Mouse (Mus musculus) testis, postnatal 14 days (tissue): ENCODE results near the gene Brinp2.

Source experiments
- DNase-seq: peaks from one replicate; pipeline ENCODE4 v3.0.0; 2021; ENCODE audit warnings: low spot score

Brinp2 gene

DNA sequence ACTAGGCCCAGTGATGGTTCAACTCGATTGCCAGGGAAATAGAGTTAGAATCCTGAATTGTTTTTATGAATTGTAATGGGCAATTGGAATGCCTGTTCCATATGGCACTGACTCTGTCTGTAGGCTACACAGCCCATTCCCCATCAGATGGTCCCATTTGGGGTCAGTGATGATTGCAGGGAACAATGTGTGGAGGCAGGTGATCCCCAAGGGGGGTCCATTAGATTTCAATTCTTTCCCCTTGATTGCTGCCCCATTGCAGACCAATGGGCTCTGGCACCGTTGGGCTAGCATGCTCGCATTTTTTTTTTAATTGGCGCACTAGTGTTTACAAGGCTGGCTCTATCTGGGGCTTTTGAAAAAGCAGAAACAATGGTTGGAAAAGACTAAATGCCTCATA lies 136.0 kb downstream of the Brinp2 start:
- DNase-seq, result no peak

DNA sequence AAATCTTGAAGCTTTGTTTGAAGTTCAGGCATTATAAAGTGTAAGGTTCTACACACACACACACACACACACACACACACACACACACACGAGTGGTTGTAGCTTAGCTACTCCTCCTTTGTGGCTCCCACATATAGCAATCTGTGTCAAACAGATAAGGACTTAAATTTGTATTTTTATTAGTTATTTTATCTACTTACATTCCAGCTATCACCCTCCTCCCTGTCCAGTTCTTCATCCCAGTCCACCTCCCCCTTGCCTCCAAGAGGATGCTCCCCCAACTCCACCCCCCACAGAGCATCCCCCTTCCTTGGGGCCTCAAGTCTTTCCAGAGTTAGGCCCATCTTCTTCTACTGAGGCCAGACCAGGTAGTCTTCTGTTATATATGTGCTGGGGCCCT lies 137.4 kb downstream of the Brinp2 start:
- DNase-seq, result no peak

DNA sequence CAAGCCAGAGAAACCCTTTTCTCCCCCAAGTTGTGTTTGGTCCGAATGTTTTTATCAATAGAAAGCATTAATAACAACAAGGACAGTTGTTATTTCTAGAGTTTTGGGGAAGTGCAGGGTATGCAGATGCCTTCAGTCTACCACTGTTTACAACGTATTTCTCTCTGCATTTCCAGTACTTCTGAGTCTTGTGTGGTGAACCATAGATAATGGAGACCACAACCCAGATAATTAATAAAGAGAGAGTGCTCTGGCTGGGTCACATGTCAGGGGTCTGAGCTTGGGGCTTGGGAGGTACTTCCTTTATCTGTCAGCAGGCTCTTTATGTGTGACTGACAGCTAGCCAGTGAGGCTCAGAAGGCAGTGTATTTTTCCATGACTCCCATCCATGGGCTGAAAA lies 137.8 kb downstream of the Brinp2 start:
- no peak for DNase-seq

DNA sequence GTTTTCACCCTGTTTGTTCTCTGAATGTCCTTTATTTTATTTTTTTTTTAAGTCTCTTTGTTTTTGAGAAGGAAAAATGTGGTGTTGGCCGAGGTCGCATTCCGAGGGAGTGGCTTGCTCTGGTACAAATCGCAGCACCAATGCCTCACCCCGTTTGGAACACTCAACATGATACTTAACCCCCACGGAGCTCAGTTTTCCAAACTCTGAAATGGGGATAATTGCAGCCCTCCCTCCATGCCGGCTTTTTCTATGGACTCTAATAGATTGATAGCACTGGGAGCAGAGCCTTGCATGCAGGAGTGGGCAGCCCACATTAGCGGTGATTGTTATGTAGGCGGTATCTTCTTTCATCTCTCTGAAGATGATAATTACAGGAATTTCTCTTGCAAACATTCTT lies 140.5 kb downstream of the Brinp2 start:
- no peak for DNase-seq

DNA sequence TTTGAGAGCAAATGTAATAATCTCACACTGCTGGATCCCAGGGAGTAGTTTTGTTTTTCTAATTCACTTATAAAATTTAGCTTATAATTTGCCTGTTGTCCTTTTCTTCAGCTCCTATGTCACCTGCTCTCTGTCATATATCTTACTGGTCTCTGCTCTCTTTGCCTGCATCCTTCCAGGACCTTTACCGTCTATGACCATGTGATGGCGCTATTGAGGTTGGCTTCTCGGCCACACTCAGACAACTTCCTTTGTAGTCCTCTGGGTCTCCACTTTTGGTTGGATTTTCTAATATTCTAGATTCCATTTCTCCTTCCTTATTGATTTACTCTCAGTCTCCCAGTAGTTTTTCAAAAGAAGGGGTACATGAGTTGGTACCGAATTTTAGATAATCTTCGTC lies 141.4 kb downstream of the Brinp2 start:
- peak; percentile 21 for DNase-seq

DNA sequence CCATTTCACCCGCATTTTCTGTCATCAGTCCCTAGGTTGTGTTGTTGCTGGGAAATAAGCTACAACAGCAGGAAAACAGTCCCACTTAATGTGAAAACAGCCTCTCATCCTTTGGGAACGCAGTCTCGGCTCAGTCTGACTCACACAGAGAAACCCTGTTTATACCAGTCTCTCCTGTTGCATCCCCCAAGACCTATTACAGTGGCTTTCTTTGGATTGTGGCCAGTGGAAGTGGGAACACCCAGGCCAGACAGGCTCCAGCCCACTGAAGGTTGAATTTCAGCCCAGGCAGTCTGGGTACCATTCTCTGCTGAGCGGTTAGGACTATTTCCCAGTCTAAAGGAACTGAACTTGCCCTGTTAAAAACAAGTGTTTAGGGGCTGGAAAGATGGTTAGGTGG lies 142.4 kb downstream of the Brinp2 start:
- no peak for DNase-seq

DNA sequence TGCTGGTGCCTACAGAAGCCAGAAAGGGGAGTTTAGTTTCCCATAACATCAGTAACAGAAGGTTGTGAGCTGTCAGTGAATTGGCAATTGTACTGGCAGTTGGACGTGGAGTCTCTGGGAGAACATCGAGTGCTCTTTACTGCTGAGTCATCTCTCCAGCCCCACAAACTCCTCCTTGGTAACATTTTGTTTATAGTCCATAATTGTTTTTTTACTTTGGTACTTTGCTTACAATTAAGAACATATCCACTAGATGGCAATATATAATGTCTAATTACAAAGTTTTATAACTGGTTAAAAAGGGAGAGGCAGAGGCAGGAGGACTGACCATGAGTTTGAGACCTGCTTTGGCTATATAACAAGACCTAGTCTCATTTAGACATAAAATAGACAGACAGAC lies 148.5 kb downstream of the Brinp2 start:
- DNase-seq, result no peak

DNA sequence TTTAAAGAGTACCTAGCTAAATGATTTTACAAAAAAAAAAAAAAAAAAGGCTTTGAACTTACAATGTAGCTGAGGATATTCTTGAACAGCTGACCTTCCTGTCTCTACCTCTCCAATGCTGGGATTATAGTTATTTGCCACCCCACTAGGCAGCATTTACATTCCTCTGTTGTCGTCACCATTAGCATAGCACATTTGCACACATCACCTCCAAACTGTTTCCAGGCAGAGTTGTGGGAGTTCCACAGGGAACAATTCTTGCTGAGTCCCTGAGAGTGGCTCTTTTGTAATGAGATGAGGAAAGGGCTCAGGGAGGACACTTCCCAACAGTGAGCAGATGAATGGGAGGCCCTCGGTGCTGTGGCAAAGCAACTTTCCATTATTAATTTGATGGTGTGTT lies 153.2 kb downstream of the Brinp2 start:
- no peak for DNase-seq
